Mouse (Mus musculus) CH12.LX (cell line): Measurements from ENCODE around the gene Npas3.

Experiments used
- EP300 ChIP-seq: IDR thresholded peaks from 2 replicates; pipeline ENCODE4 v1.6.1; 2011; ENCODE audit warnings: low read length, improper control_type of control experiment
- PAX5 ChIP-seq: IDR thresholded peaks from 2 replicates; pipeline ENCODE4 v1.6.1; 2012; ENCODE audit warnings: low read length, inconsistent platforms, mixed read lengths
- POLR2A ChIP-seq: IDR thresholded peaks from 2 replicates; pipeline ENCODE4 v1.6.1; 2011; ENCODE audit warnings: low read depth, mild to moderate bottlenecking, improper control_type of control experiment, low read length

DNA sequence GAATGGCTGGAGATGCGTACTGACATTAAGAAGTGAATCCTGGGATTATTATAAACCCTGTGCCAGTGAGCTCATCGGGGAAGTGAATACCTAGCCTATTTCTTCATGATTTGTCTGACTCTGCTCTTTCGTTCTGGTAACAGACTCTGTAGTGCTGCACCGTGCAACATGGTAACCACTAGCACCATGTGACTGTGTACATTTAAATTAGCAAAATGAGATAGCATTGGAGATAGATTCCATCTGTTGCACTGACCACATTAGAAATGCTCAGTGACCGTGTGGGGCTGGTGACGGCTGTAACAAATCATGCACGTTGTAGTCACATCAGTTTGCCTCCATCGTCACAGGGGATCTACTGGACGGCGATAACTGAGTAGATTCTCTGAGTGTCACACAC lies 178.7 kb downstream of the Npas3 start:
- TF ChIP-seq POLR2A, result no peak
- no peak for TF ChIP-seq EP300
- TF ChIP-seq PAX5, result no peak
